Mouse (Mus musculus): ENCODE data around the gene Qrich1.

- TF ChIP-seq CHD2 (IDR thresholded peaks at IDR 0.05; ENCODE audit: low read depth, low read length), result no peak
- no peak for TF ChIP-seq MAFK (IDR thresholded peaks at IDR 0.05; ENCODE audit: insufficient read depth, low read depth, low read length)
Measured at GRCm38 (mm10) chr9:108594354-108594753, 77.7 kb downstream of the Qrich1 start.
